Mouse (Mus musculus): ENCODE results near the gene Thap2.

GRCm38 (mm10) chr10:115363151-115363550 lies 21.1 kb downstream of the Thap2 start:
- no peak for TF ChIP-seq EP300 (IDR thresholded peaks at IDR 0.05; ENCODE audit: low read depth in 1 of 2, low read length in 2 of 2)
- no peak for TF ChIP-seq MAX (IDR thresholded peaks at IDR 0.05; ENCODE audit: low read length)
